Mouse (Mus musculus): ENCODE measurements around the gene Ms4a6c. TPM values are rescaled to one million over a fixed set of nuclear protein-coding genes. Genes with fewer than 3 reads are reported as not detected.
"Not testable (repeated sequence)": the region's sequence is repeated elsewhere in the genome, so short reads cannot be mapped to it uniquely, and the experiment has no call there.

Ms4a6c gene
- 1 to 10 TPM; 4.2 to 5.0 TPM for total RNA-seq (2021)
- long read RNA-seq, experiment 1 = 0 reads
- long read RNA-seq, experiment 2 = 0 reads

DNA sequence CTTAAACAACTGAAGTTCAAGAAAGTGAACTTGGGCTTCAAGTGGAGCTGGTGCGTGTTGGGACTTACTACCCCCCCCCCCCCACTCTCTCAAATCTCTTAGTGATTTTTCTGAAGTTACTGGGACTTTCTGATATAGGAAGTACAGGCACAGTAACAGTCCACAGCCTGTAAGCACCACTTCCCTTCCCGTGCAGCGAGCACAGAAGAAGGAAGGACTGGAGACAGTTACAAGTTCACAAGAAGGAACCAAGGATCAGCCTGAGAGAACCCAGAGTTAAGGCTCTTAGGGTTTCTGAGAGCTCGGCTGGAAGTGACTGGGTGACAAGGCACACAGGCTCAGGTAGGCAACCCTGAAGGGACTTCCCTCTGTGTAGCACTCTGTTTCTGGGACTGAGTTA lies at the start of gene Ms4a6c:
Gene Ms4a6c (plus strand): TSS at position 152 of the 400 bp plus-strand sequence.
- DNase-seq = not testable (repeated sequence)

DNA sequence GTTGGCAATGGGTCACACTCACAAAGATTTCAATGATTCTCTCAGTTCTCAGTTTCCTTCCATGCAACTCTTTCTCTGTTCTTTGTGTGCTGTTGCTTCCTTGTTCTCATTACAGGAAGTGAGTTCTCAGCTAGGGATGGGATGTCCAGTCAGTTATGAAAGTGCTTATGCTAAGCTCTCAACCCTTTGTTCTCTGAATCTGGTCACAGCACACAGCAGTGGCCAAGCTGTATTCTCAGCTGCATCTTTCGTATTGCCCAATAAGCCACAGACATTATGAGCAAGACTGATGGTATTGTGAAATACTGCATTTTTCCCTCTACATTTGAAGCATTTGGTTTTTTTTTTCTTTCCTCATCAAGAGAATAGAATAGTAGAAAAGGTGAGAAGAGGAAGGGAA lies 38.0 kb upstream of the Ms4a6c start:
- DNase-seq = not testable (repeated sequence)

DNA sequence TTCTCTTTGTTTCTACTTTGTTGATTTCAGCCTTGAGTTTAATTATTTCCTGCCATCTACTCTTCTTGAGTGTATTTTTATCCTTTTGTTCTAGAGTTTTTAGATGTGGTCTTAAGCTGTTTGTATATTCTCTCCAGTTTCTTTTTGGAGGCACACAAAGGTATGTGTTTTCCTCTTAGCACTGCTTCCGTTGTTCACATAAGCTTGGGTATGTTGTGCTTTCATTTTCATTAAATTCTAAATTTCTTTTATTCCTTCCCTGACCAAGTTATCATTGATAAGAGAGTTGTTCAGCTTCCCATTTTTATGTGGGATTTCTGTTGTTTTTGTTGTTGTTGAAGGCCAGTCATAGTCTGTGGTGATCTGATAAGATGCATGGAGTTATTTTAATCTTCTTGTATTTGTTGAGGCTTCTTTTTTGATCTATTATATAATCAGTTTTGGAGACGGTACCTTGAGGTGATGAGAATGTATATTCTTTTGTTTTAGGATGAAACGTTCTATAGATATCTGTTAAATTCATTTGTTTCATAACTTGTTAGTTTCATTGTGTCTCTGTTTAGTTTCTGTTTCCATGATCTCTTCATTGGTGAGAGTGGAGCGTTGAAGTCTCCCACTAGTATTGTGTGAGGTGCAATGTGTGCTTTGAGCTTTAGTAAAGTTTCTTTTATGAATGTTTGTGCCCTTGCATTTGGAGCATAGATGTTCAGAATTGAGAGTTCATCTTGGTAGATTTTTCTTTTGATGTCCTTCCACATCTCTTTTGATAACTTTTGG lies 33.9 kb upstream of the Ms4a6c start:
- DNase-seq = no peak

GRCm38 (mm10) chr19:11443338-11443737 lies 25.8 kb upstream of the Ms4a6c start, which contains the start of gene Ms4a4b:
Ms4a4b (plus strand) TSS chr19:11443553.
- DNase-seq = no peak

GRCm38 (mm10) chr19:11443964-11444363 lies 25.2 kb upstream of the Ms4a6c start:
- no peak for DNase-seq

DNA sequence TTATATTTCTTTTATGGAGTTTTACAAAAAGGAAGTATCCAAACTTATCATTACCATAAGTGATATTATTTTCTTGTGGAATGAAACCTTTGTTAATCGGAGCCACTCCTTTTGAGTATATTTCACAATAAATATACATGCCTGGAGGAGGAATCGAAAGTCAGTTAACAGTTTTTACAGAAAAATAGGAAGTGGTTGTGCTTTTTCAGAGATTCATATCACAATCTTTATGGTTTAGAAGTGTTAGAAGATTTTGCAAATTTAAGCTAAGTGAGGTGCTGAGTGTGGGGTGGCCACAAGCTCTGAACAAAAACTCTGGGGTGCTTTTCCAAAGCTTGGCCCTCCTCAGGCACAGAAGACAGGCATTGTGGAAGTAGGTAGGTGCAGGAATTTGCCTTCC lies 21.9 kb upstream of the Ms4a6c start:
- DNase-seq = no peak

DNA sequence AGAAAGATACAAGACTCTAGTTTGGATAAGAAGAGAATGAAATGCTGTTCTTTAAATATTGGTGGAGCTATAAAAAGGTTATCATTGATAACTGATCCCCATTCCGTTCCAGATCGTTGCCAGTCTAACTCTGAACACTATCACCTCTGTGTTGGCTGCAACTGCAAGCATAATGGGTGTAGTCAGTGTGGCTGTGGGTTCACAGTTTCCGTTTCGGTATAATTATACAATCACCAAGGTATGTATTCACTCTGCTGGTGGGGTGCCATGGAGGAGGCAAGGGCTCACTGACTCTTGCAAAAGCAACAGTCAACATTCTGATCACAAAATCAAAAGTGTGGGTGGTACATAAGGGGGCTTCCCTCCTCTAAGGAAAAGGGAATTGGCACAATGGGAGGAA lies 10.1 kb upstream of the Ms4a6c start:
- not testable (repeated sequence) for DNase-seq

GRCm38 (mm10) chr19:11464795-11465194 lies 4.4 kb upstream of the Ms4a6c start:
- DNase-seq = not testable (repeated sequence)

GRCm38 (mm10) chr19:11466471-11466870 lies 2.7 kb upstream of the Ms4a6c start:
- DNase-seq = no peak

- not testable (repeated sequence) for DNase-seq
Observed at GRCm38 (mm10) chr19:11468361-11468760, 805 bp upstream of the Ms4a6c start.

GRCm38 (mm10) chr19:11479714-11480113 lies 10.5 kb downstream of the Ms4a6c start:
- no peak for DNase-seq

DNA sequence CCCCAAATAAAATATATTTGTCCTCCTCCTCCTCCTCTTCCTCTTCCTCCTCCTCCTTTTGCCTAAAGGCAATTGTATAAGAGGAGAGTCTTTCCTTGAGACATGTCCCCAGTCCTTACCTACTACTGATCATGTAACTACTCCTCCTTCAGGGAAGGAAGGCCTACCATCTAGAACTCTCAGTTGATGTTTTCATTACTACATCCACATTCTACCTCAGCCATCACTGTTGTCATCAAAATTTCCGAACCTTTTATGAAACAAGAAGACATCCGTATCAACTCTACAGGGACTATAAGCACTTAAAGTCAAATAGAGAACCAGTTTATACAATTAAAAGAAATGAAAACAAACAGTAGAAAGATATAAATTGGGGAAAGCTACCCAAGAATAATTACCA lies 13.5 kb downstream of the Ms4a6c start:
- no peak for DNase-seq

DNA sequence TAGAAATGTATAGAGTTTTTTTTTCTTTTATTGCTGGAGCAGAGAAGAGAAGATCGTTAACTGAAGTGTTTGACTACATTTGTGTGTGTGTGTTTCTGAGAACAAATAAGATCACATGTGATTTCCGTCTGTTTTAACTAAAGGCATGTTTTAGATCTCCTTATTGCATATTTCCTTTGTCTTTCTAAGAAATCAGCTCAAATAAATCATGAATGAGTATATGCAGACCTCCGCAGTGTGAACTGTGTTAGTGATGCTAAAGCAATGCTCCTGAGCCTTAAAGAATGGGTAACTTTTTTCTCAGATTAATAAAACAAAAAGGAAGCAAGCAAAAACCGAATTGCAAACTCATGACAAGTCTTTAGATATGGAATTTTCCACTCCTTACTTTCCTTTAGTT lies 14.8 kb downstream of the Ms4a6c start:
- DNase-seq = no peak

- no peak for DNase-seq
Observed at GRCm38 (mm10) chr19:11484388-11484787, 15.2 kb downstream of the Ms4a6c start.

GRCm38 (mm10) chr19:11485266-11485665 lies 16.1 kb downstream of the Ms4a6c start:
- no peak for DNase-seq

GRCm38 (mm10) chr19:11485746-11486145 lies 16.6 kb downstream of the Ms4a6c start, which contains the start of gene Gm8369:
Gm8369 (plus strand) TSS chr19:11485938.
- no peak for DNase-seq

GRCm38 (mm10) chr19:11486599-11486998 lies 17.4 kb downstream of the Ms4a6c start:
- no peak for DNase-seq

GRCm38 (mm10) chr19:11491406-11492189 lies 22.4 kb downstream of the Ms4a6c start:
- DNase-seq = no peak

GRCm38 (mm10) chr19:11492671-11493070 lies 23.5 kb downstream of the Ms4a6c start:
- DNase-seq = no peak

GRCm38 (mm10) chr19:11494519-11494918 lies 25.4 kb downstream of the Ms4a6c start:
- DNase-seq = no peak

- no peak for DNase-seq
Observed at GRCm38 (mm10) chr19:11496361-11496760, 27.2 kb downstream of the Ms4a6c start.

- not testable (repeated sequence) for DNase-seq
Observed at GRCm38 (mm10) chr19:11497300-11497699, 28.1 kb downstream of the Ms4a6c start.

- DNase-seq = no peak
Observed at GRCm38 (mm10) chr19:11500796-11501195, 31.6 kb downstream of the Ms4a6c start.

Data from gastrocnemius, postnatal 10 days (tissue).